Mouse (Mus musculus) limb, embryonic 11.5 days (tissue): ENCODE measurements around the gene Olfr1367. TPM values are rescaled to one million over a fixed set of nuclear protein-coding genes. Genes with fewer than 3 reads are reported as not detected.

ENCODE experiments used
- microRNA-seq: library from miRNA; unstranded; fragments of <30 nt; microRNA quantifications from one replicate; pipeline ENCODE4, GENCODE M21; 2016
- polyA plus RNA-seq: library from polyadenylated mRNA; unstranded; fragments of >200 nt; fragmentation: Nextera tagmentation; extraction: Ambion mirVana; gene quantifications from 2 replicates; pipeline ENCODE4 v1.2.1, GENCODE M21; 2014

The Olfr1367 gene
- polyA plus RNA-seq, 1 experiment from 2014 or later: not detected

Small RNA genes within 50 kb of the gene (microRNA-seq; reads per million reads assigned to microRNA genes)
- not detected for gene Mir6942

Other genes with a start within 250 kb of the Olfr1367 start
- not detected in 2 replicates for gene Olfr1369-ps1, start 235.4 kb upstream of the Olfr1367 start, polyA plus RNA-seq
- gene Olfr263, start 217.3 kb upstream of the Olfr1367 start, polyA plus RNA-seq: not detected in 2 replicates
- not detected in 2 replicates for gene Olfr1368, start 201.0 kb upstream of the Olfr1367 start, polyA plus RNA-seq
- 183 and 190 TPM in 2 replicates for gene Trim27, start 167.5 kb upstream of the Olfr1367 start, polyA plus RNA-seq
- gene Gpx5, start 54.2 kb upstream of the Olfr1367 start, polyA plus RNA-seq: not detected in 2 replicates
- gene Gpx6, start 34.8 kb upstream of the Olfr1367 start, polyA plus RNA-seq: 0.51 and 0.88 TPM in 2 replicates
- gene Zscan12, start 15.9 kb downstream of the Olfr1367 start, polyA plus RNA-seq: 20.2 and 20.3 TPM in 2 replicates
- gene Zkscan3, start 55.8 kb downstream of the Olfr1367 start, polyA plus RNA-seq: 94.2 and 97.2 TPM in 2 replicates
- 5.4 and 5.7 TPM in 2 replicates for gene Pgbd1, start 94.1 kb downstream of the Olfr1367 start, polyA plus RNA-seq
- 22.0 and 25.6 TPM in 2 replicates for gene Zscan26, start 106.8 kb downstream of the Olfr1367 start, polyA plus RNA-seq
- 2.5 and 2.8 TPM in 2 replicates for gene Nkapl, start 121.6 kb downstream of the Olfr1367 start, polyA plus RNA-seq
- gene Zkscan4, start 132.0 kb downstream of the Olfr1367 start, polyA plus RNA-seq: 2.5 and 2.9 TPM in 2 replicates
- 0.67 TPM in 1 of 2 replicates, not detected in the other for gene Gm10065, start 132.5 kb downstream of the Olfr1367 start, polyA plus RNA-seq
- gene AK157302, start 148.3 kb downstream of the Olfr1367 start, polyA plus RNA-seq: 0.24 and 0.35 TPM in 2 replicates
- gene Gm11273, start 154.5 kb downstream of the Olfr1367 start, polyA plus RNA-seq: 2.5 and 4.0 TPM in 2 replicates
- gene Zkscan8, start 184.2 kb downstream of the Olfr1367 start, polyA plus RNA-seq: 9.6 and 13.1 TPM in 2 replicates
- 0.09 and 0.21 TPM in 2 replicates for gene Olfr1366, start 195.9 kb downstream of the Olfr1367 start, polyA plus RNA-seq
- gene Olfr1535, start 213.0 kb downstream of the Olfr1367 start, polyA plus RNA-seq: 0.05 TPM in 1 of 2 replicates, not detected in the other
- not detected in 2 replicates for gene Olfr1364, start 234.8 kb downstream of the Olfr1367 start, polyA plus RNA-seq